21 mouse cellular contexts compared by ENCODE assay signal in genomic region chr11:24472617-24473367, GRCm38 (mm10).
A peak's percentile ranks its signal among the peaks of the same experiment; 100 is the strongest.
DNase-seq lines count a peak whose midpoint lies in the region; ATAC-seq and TF ChIP-seq lines count a peak whose summit lies in the region.
"Had no signal": no experiment of that assay in that cellular context is flagged by ENCODE, and none has a peak within 500 bp of the region (broad histone marks: within the 10 kb centered on the region; RNA-seq: fewer than 3 reads in every experiment).

No protein-coding gene starts in this region.

- no peak overlapping the region for H3K4me3 ChIP-seq in hindbrain, embryonic 14.5 days (replicated peaks; ENCODE audit: low read length)
- no peak overlapping the region for H3K4me3 ChIP-seq in hindbrain, embryonic 10.5 days
- no peak overlapping the region for H3K4me3 ChIP-seq in intestine, embryonic 14.5 days (ENCODE audit: low read depth, low read length)
- H3K4me3 ChIP-seq in small intestine, adult 2 months (ENCODE audit: low read depth, low read length), result peak overlapping the region; percentile 33; the same call in 1 of the 2 replicates
- no peak overlapping the region for H3K4me3 ChIP-seq in stomach, postnatal 0 days (ENCODE audit: low read depth, low read length)
- H3K4me3 ChIP-seq: embryonic facial prominence, embryonic 13.5 days; forebrain, embryonic 12.5 days; gastrocnemius, adult 2 months; heart, embryonic 15.5 days; hindbrain, embryonic 15.5 days had no signal

- H3K9ac ChIP-seq in hindbrain, embryonic 14.5 days, result no peak overlapping the region
- H3K9ac ChIP-seq in intestine, embryonic 14.5 days (ENCODE audit: low read length), result no peak overlapping the region
- H3K9ac ChIP-seq in stomach, postnatal 0 days (ENCODE audit: low read length), result no peak overlapping the region
- H3K9ac ChIP-seq: embryonic facial prominence, embryonic 13.5 days; forebrain, embryonic 12.5 days; heart, embryonic 15.5 days; hindbrain, embryonic 15.5 days had no signal

- DNase-seq in hindbrain, embryonic 14.5 days (ENCODE audit: low spot score), result peak; percentile 6
- no peak for DNase-seq in hindbrain, embryonic 10.5 days (ENCODE audit: low spot score)
- peak; percentile 61 for DNase-seq in intestine, embryonic 14.5 days (ENCODE audit: low spot score)
- peak; percentile 80 for DNase-seq in stomach, postnatal 0 days (ENCODE audit: low spot score)
- no peak for DNase-seq in layer of hippocampus, postnatal 25 days (ENCODE audit: extremely low spot score in 1 of 2, low spot score in 1 of 2)
- no peak for DNase-seq in spleen, adult 18-20 months
- DNase-seq: adrenal gland, adult 2 months; adrenal gland, postnatal 25 days; gastrocnemius, adult 2 months; gastrocnemius, postnatal 36 days; heart, adult 18-20 months had no signal

- H3K4me1 ChIP-seq in hindbrain, embryonic 14.5 days (replicated peaks; ENCODE audit: control insufficient read depth, insufficient read depth, low read length), result 0 out of 2 replicates have a peak, but pooled peaks cover 4% of the 10 kb centered on the region
- no peaks in the 10 kb centered on the region for H3K4me1 ChIP-seq in hindbrain, embryonic 10.5 days (replicated peaks)
- H3K4me1 ChIP-seq in intestine, embryonic 14.5 days (replicated peaks; ENCODE audit: control insufficient read depth, insufficient read depth, low read length), result no peaks in the 10 kb centered on the region; the same call in 1 of the 2 replicates
- H3K4me1 ChIP-seq in small intestine, adult 2 months (ENCODE audit: control insufficient read depth, insufficient read depth, insufficient read length, low read length), result peaks cover 15% of the 10 kb centered on the region
- no peaks in the 10 kb centered on the region for H3K4me1 ChIP-seq in stomach, postnatal 0 days (replicated peaks; ENCODE audit: control insufficient read depth, insufficient read depth)
- H3K4me1 ChIP-seq: forebrain, embryonic 12.5 days; heart, embryonic 15.5 days; hindbrain, embryonic 15.5 days had no signal

- H3K4me2 ChIP-seq in hindbrain, embryonic 14.5 days (replicated peaks), result no peak overlapping the region
- no peak overlapping the region for H3K4me2 ChIP-seq in intestine, embryonic 14.5 days (ENCODE audit: low read length)
- no peak overlapping the region for H3K4me2 ChIP-seq in stomach, postnatal 0 days (replicated peaks; ENCODE audit: low read depth)
- H3K4me2 ChIP-seq: embryonic facial prominence, embryonic 13.5 days; forebrain, embryonic 12.5 days; heart, embryonic 11.5 days; heart, embryonic 15.5 days; hindbrain, embryonic 15.5 days had no signal

- ATAC-seq in hindbrain, embryonic 14.5 days (ENCODE audit: low FRiP score), result no peak
- ATAC-seq in intestine, embryonic 14.5 days (replicated peaks; ENCODE audit: low FRiP score, low TSS enrichment, low read depth), result peak; percentile 85
- ATAC-seq in stomach, postnatal 0 days (ENCODE audit: low FRiP score, low TSS enrichment), result peak; percentile 87
- ATAC-seq: activated CD4-positive, CD25-positive, alpha-beta regulatory T cell, adult 4 months; forebrain, embryonic 16.5 days; Patski had no signal

- no peak for TF ChIP-seq POLR2A in small intestine, adult 2 months (IDR thresholded peaks at IDR 0.05; ENCODE audit: low read depth, low read length)

- H3K27me3 ChIP-seq in hindbrain, embryonic 14.5 days (ENCODE audit: control insufficient read depth, insufficient read depth, low read length), result no peaks in the 10 kb centered on the region
- H3K27me3 ChIP-seq in hindbrain, embryonic 10.5 days (ENCODE audit: insufficient read depth, poor library complexity, severe bottlenecking), result no peaks in the 10 kb centered on the region
- no peaks in the 10 kb centered on the region for H3K27me3 ChIP-seq in intestine, embryonic 14.5 days (replicated peaks; ENCODE audit: control insufficient read depth, insufficient read depth, low read length)
- no peaks in the 10 kb centered on the region; the same call in 1 of the 2 replicates for H3K27me3 ChIP-seq in small intestine, adult 2 months (ENCODE audit: control insufficient read depth, insufficient read depth, low read length)
- H3K27me3 ChIP-seq in stomach, postnatal 0 days (ENCODE audit: control insufficient read depth, insufficient read depth, low read length), result no peaks in the 10 kb centered on the region
- H3K27me3 ChIP-seq: CH12.LX; embryonic facial prominence, embryonic 13.5 days; forebrain, embryonic 12.5 days; heart, embryonic 15.5 days; hindbrain, embryonic 15.5 days had no signal

- no peaks in the 10 kb centered on the region for H3K9me3 ChIP-seq in hindbrain, embryonic 14.5 days (ENCODE audit: control insufficient read depth, low read length)
- no peaks in the 10 kb centered on the region for H3K9me3 ChIP-seq in hindbrain, embryonic 10.5 days
- no peaks in the 10 kb centered on the region for H3K9me3 ChIP-seq in intestine, embryonic 14.5 days (ENCODE audit: control insufficient read depth, low read length)
- no peaks in the 10 kb centered on the region for H3K9me3 ChIP-seq in stomach, postnatal 0 days (ENCODE audit: control insufficient read depth, low read length)
- H3K9me3 ChIP-seq: embryonic facial prominence, embryonic 13.5 days; forebrain, embryonic 12.5 days; heart, embryonic 15.5 days; hindbrain, embryonic 15.5 days had no signal

- no peak overlapping the region for H3K27ac ChIP-seq in hindbrain, embryonic 14.5 days
- no peak overlapping the region for H3K27ac ChIP-seq in hindbrain, embryonic 10.5 days
- H3K27ac ChIP-seq in intestine, embryonic 14.5 days (ENCODE audit: low read depth), result peak overlapping the region; percentile 12
- peak overlapping the region; percentile 99 for H3K27ac ChIP-seq in small intestine, adult 2 months (ENCODE audit: insufficient read depth, low read depth, low read length)
- H3K27ac ChIP-seq in stomach, postnatal 0 days (replicated peaks), result peak overlapping the region; percentile 64
- H3K27ac ChIP-seq: embryonic facial prominence, embryonic 13.5 days; forebrain, embryonic 12.5 days; gastrocnemius, adult 2 months; heart, embryonic 15.5 days; hindbrain, embryonic 15.5 days had no signal

- 85% methylated on average over 8 of the region's 8 CpGs for WGBS in hindbrain, embryonic 14.5 days
- WGBS in hindbrain, embryonic 10.5 days, result 81% methylated on average over 8 of the region's 8 CpGs
- 70% methylated on average over 8 of the region's 8 CpGs for WGBS in intestine, embryonic 14.5 days
- 24% methylated on average over 8 of the region's 8 CpGs for WGBS in small intestine, adult 2 months
- WGBS in stomach, postnatal 0 days, result 57% methylated on average over 8 of the region's 8 CpGs

- no peak for TF ChIP-seq EP300 in stomach, postnatal 0 days (optimal IDR thresholded peaks at IDR 0.05)

- no peak for TF ChIP-seq CTCF in small intestine, adult 2 months (IDR thresholded peaks at IDR 0.05; ENCODE audit: extremely low read depth, insufficient read length, insufficient replicate concordance, low read depth, low read length)
- TF ChIP-seq CTCF in stomach, postnatal 0 days (IDR thresholded peaks at IDR 0.05; ENCODE audit: low read depth), result no peak

- no peaks in the 10 kb centered on the region for H3K36me3 ChIP-seq in hindbrain, embryonic 14.5 days (replicated peaks; ENCODE audit: control insufficient read depth, insufficient read depth)
- H3K36me3 ChIP-seq in hindbrain, embryonic 10.5 days, result no peaks in the 10 kb centered on the region
- H3K36me3 ChIP-seq in intestine, embryonic 14.5 days (ENCODE audit: control insufficient read depth, insufficient read depth, low read length), result no peaks in the 10 kb centered on the region
- H3K36me3 ChIP-seq in small intestine, adult 2 months (ENCODE audit: control insufficient read depth, insufficient read depth, low read length), result no peaks in the 10 kb centered on the region
- no peaks in the 10 kb centered on the region for H3K36me3 ChIP-seq in stomach, postnatal 0 days (ENCODE audit: control insufficient read depth, insufficient read depth, low read length)
- H3K36me3 ChIP-seq: embryonic facial prominence, embryonic 13.5 days; forebrain, embryonic 12.5 days; heart, embryonic 15.5 days; hindbrain, embryonic 15.5 days had no signal

Comparison
In these comparisons a context has a peak if more than half of its experiments do, and no peak if none do; other contexts are left out.
1. DNase-seq: peak in hindbrain, embryonic 14.5 days (single experiment), intestine, embryonic 14.5 days (single experiment) and stomach, postnatal 0 days (single experiment); none in hindbrain, embryonic 10.5 days (single experiment), layer of hippocampus, postnatal 25 days (0 of 2) and spleen, adult 18-20 months (0 of 2).
2. H3K27ac ChIP-seq: peak in intestine, embryonic 14.5 days (single experiment), small intestine, adult 2 months (single experiment) and stomach, postnatal 0 days (single experiment); none in hindbrain, embryonic 14.5 days (single experiment) and hindbrain, embryonic 10.5 days (single experiment).